Mouse (Mus musculus): ENCODE measurements around the gene Snx9. TPM values are rescaled to one million over a fixed set of nuclear protein-coding genes. Genes with fewer than 3 reads are reported as not detected.

Gene Snx9
- 34.5 and 40.7 TPM in 2 replicates for polyA plus RNA-seq (2012; rRNA removed)

GRCm38 (mm10) chr17:5841128-5841942, at the start of gene Snx9:
TSS of gene Snx9 (plus strand) at chr17:5841329.

GRCm38 (mm10) chr17:5941230-5942043, 100.3 kb downstream of the Snx9 start, which contains the start of gene Synj2:
TSS of gene Synj2 (plus strand) at chr17:5941280.

Other genes starting within 250 kb of the Snx9 start
- 7.9 and 8.7 TPM in 2 replicates for gene Synj2, start 100.0 kb downstream of the Snx9 start, polyA plus RNA-seq (2012; rRNA removed)
- 3.3 and 4.8 TPM in 2 replicates for gene Serac1, start 238.4 kb downstream of the Snx9 start, polyA plus RNA-seq (2012; rRNA removed)
- gene Gtf2h5, start 238.5 kb downstream of the Snx9 start, polyA plus RNA-seq (2012; rRNA removed): 8.6 and 9.3 TPM in 2 replicates

Data from ovary, adult 2 months (tissue).